Mouse (Mus musculus) liver, adult 10 weeks (tissue): Measurements from ENCODE around the gene Gm20449. TPM values are rescaled to one million over a fixed set of nuclear protein-coding genes. Genes with fewer than 3 reads are reported as not detected.

Experiments
- polyA plus RNA-seq: library from polyadenylated mRNA; stranded (reverse); fragments of 350-450 nt; fragmentation: Illumina TruSeq; extraction: RNeasy Lipid Tissue Mini Kit (QIAGEN cat#74804); gene quantifications from one replicate; pipeline ENCODE4 v1.2.3, GENCODE M21; 2014; ENCODE audit warnings: low read depth, low replicate concordance

Gene Gm20449
- polyA plus RNA-seq = not detected

GRCm38 (mm10) chr7:41499389-41500049, at the start of gene Gm20449, which contains the start of gene AW146154:
Gm20449 (minus strand) TSS chr7:41499417.
AW146154 (minus strand) TSS chr7:41499890.

GRCm38 (mm10) chr7:41448596-41448995, 50.6 kb downstream of the Gm20449 start, which contains the start of gene Vmn2r57:
Vmn2r57 (minus strand) TSS chr7:41448696.

GRCm38 (mm10) chr7:41393048-41393971, 105.9 kb downstream of the Gm20449 start, which contains the start of gene AI987944:
AI987944 (minus strand) TSS chr7:41393379.

Other genes starting within 250 kb of the Gm20449 start
- 41.4 TPM for gene AI987944, start 106.0 kb downstream of the Gm20449 start, polyA plus RNA-seq
- gene Vmn2r57, start 50.7 kb downstream of the Gm20449 start, polyA plus RNA-seq = 0.66 TPM
- 11.6 TPM for gene AW146154, start 473 bp upstream of the Gm20449 start, polyA plus RNA-seq
- gene Gm6871, start 74.2 kb upstream of the Gm20449 start, polyA plus RNA-seq = not detected
- 15.8 TPM for gene 2610021A01Rik, start 99.8 kb upstream of the Gm20449 start, polyA plus RNA-seq
- gene Zfp788, start 133.8 kb upstream of the Gm20449 start, polyA plus RNA-seq = 8.1 TPM